Mouse (Mus musculus) c-Kit-positive CD71-negative TER-119-negative erythroid progenitor cells, embryonic 14.5 days (primary cell): Measurements from ENCODE around the gene Abcb9.

Source experiments
- DNase-seq: peaks from one replicate; pipeline ENCODE4 v3.0.0-alpha.2; 2013; ENCODE audit warnings: low read depth

The Abcb9 gene

GRCm38 (mm10) chr5:124095596-124096232, at the start of gene Abcb9:
Abcb9 (minus strand) TSS chr5:124095798.
- peak; percentile 99 for DNase-seq

- no peak for DNase-seq
Observed at GRCm38 (mm10) chr5:124138066-124138465, 42.5 kb upstream of the Abcb9 start.

- DNase-seq: no peak
Observed at GRCm38 (mm10) chr5:124134261-124134660, 38.7 kb upstream of the Abcb9 start.

GRCm38 (mm10) chr5:124125093-124125492, 29.5 kb upstream of the Abcb9 start:
- DNase-seq: no peak

GRCm38 (mm10) chr5:124122357-124122756, 26.8 kb upstream of the Abcb9 start:
- no peak for DNase-seq

- no peak for DNase-seq
Observed at GRCm38 (mm10) chr5:124119204-124119603, 23.6 kb upstream of the Abcb9 start.

- peak; percentile 68 for DNase-seq
Observed at GRCm38 (mm10) chr5:124115990-124116845, 20.6 kb upstream of the Abcb9 start, which contains the start of gene Arl6ip4. Arl6ip4 (plus strand) TSS chr5:124116089.

GRCm38 (mm10) chr5:124115531-124115930, 19.9 kb upstream of the Abcb9 start:
- no peak for DNase-seq

GRCm38 (mm10) chr5:124114276-124115025, 18.9 kb upstream of the Abcb9 start:
- DNase-seq: no peak

GRCm38 (mm10) chr5:124113030-124113429, 17.4 kb upstream of the Abcb9 start:
- no peak for DNase-seq

- no peak for DNase-seq
Observed at GRCm38 (mm10) chr5:124112531-124112930, 16.9 kb upstream of the Abcb9 start.

GRCm38 (mm10) chr5:124111742-124112497, 16.3 kb upstream of the Abcb9 start, which contains the start of gene Ogfod2:
Ogfod2 (plus strand) TSS chr5:124112297.
- DNase-seq: peak; percentile 95

- DNase-seq: no peak
Observed at GRCm38 (mm10) chr5:124111077-124111741, 15.6 kb upstream of the Abcb9 start.

GRCm38 (mm10) chr5:124103552-124103951, 8.0 kb upstream of the Abcb9 start:
- DNase-seq: no peak

GRCm38 (mm10) chr5:124103020-124103419, 7.4 kb upstream of the Abcb9 start:
- no peak for DNase-seq

GRCm38 (mm10) chr5:124102326-124102725, 6.7 kb upstream of the Abcb9 start:
- no peak for DNase-seq

- no peak for DNase-seq
Observed at GRCm38 (mm10) chr5:124100128-124101044, 4.8 kb upstream of the Abcb9 start.

- no peak for DNase-seq
Observed at GRCm38 (mm10) chr5:124098923-124099322, 3.3 kb upstream of the Abcb9 start.

GRCm38 (mm10) chr5:124095077-124095581, 469 bp downstream of the Abcb9 start:
- DNase-seq: no peak
